Mouse (Mus musculus) hindbrain, postnatal 0 days (tissue): ENCODE results near the gene Esrra. TPM values are rescaled to one million over a fixed set of nuclear protein-coding genes. Genes with fewer than 3 reads are reported as not detected.

ENCODE experiments used
- ATAC-seq: fragments of 200-750 bp; cut with Nextera tagmentation; 2 replicates; pipeline ENCODE4 v1.8.0; 2017; ENCODE audit warnings: mild to moderate bottlenecking, moderate TSS enrichment, moderate library complexity
- DNase-seq: peaks from one replicate; pipeline ENCODE4 v3.0.0-alpha.2; 2015; ENCODE audit warnings: low spot score
- H3K27ac ChIP-seq: fragments of 300-500 bp; sonication (generic); 2 replicates; pipeline ENCODE4 v1.5.1; 2014; ENCODE audit warnings: mild to moderate bottlenecking
- H3K27me3 ChIP-seq: fragments of 300-500 bp; sonication (generic); 2 replicates; pipeline ENCODE4 v1.6.1; 2014; ENCODE audit warnings: low read length, mixed read lengths; ENCODE audit not compliant: insufficient read depth
- H3K36me3 ChIP-seq: fragments of 300-500 bp; sonication (generic); 2 replicates; pipeline ENCODE4 v1.6.1; 2014; ENCODE audit warnings: low read length, mixed read lengths; ENCODE audit not compliant: insufficient read depth
- H3K4me1 ChIP-seq: fragments of 300-500 bp; sonication (generic); 2 replicates; pipeline ENCODE4 v1.6.1; 2014; ENCODE audit warnings: antibody characterized with exemption, low read length, mixed read lengths; ENCODE audit not compliant: insufficient read depth
- H3K4me2 ChIP-seq: fragments of 300-500 bp; sonication (generic); 2 replicates; pipeline ENCODE4 v1.6.1; 2014; ENCODE audit warnings: low read depth, mild to moderate bottlenecking, low read length, moderate library complexity, mixed read lengths
- H3K4me3 ChIP-seq: fragments of 300-500 bp; sonication (generic); 2 replicates; pipeline ENCODE4 v1.5.1; 2014; ENCODE audit warnings: low read length
- H3K9ac ChIP-seq: fragments of 300-500 bp; sonication (generic); replicated peaks from 2 replicates; pipeline ENCODE4 v1.6.1; 2014; ENCODE audit warnings: mild to moderate bottlenecking, low read length, moderate library complexity, mixed read lengths
- H3K9me3 ChIP-seq: fragments of 300-500 bp; sonication (generic); 2 replicates; pipeline ENCODE4 v1.6.1; 2016; ENCODE audit warnings: low read length, mixed read lengths
- CTCF ChIP-seq: IDR thresholded peaks from 2 replicates; pipeline ENCODE4 v1.5.1; 2016; ENCODE audit warnings: antibody characterized with exemption, control low read depth, low read depth
- WGBS: fragments of 180-500 bp; shearing (Covaris S2); extraction: QIAGEN DNeasy Blood & Tissue Kit; methylation state at CpG from one replicate; pipeline ENCODE4 v1.1.7; 2014; 5-methylcytosine and 5-hydroxymethylcytosine counted together
- polyA plus RNA-seq: library from polyadenylated mRNA; unstranded; fragments of >200 nt; fragmentation: Nextera tagmentation; extraction: Ambion mirVana; gene quantifications from 2 replicates; pipeline ENCODE4 v1.2.1, GENCODE M21; 2015
- total RNA-seq: library from RNA; depleted of rRNA; stranded (reverse); fragments of >200 nt; gene quantifications from 2 replicates; pipeline ENCODE4 v1.2.3, GENCODE M21; 2014

Esrra gene
- total and polyA plus RNA-seq, 2 experiments from 2014 or later: 12.3 to 61.6 TPM

DNA sequence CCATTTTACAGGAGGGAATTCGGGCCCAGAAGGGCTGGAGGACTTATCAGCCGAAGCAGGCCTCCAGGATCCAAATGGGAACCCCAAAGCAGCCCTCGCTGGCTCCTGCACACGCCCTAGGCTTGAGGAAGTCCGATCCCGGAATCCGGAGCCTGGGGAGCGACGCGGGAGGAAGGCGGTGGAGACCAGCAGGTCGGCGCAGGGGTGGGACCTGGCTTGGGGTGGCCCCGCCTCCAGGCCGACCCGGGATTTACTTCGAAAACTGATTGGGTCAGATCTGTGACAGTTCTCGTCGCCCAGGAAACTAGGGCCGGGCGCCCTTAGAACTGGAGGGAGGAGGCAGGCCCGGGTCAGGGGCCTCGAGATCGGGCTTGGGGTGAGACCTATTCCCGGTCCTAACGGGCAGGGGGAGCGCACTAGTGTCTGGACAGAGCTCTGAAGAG lies 20.7 kb upstream of the Esrra start, which contains the start of gene Gpr137:
Gene Gpr137, minus strand, starts transcription at position 232 of the 443 bp plus-strand sequence.
- peak; percentile 84 for ATAC-seq

DNA sequence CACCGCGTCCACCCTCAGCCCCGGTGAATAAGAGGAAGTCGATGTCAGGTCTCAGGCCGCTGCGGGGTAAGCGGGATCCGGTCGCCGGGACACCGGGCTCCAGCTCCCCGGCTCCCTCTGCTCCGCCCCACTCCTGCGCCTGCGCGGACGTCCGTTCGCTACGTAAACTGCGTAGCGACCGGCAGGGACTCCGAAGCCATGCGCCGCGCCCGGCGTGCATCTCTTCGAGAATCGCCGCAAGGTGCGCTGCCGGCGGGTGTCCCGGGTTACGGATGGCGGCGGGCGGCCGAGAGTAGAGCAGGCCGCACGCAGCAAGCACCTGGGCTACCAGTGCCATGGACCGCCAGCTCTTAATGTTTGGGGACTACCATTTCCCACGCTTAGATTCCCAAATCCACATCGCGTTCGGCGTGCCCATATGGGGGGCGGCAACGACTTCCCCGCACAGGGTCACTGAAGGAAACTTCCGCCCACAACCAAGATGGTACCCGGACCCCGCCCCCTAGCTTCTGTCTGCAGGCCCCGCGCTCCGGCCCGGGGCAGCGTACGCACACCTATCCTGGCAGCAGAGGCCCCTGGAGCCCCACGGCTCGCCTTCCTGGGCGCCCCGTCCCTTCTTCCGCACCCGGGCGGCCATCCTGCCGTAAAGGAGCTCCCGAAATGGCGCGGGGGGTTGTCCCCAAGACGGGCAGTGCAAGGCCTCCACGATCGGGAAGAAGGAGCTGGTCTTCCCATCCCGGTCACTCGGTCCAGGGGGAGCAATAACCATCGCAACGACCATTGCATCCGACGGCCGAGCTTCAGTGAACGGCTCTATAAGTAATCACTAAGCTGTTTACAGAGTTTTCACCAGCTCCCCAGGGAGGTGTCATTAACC lies 20.0 kb upstream of the Esrra start, which contains the start of gene Bad:
Gene Bad, plus strand, starts transcription at position 490 of the 877 bp plus-strand sequence.
- TF ChIP-seq CTCF: no peak
- Histone ChIP-seq H3K4me1 (peaks cover 24% of the 10 kb centered on the region), H3K9ac (peak within 1 kb of the TSS; percentile 80), H3K4me3 (peak within 1 kb of the TSS; percentile 61), H3K27me3 (no peaks in the 10 kb centered on the region), H3K27ac (peak within 1 kb of the TSS; percentile 91), H3K4me2 (peak within 1 kb of the TSS; percentile 99), H3K9me3 (no peaks in the 10 kb centered on the region), H3K36me3 (no peaks in the 10 kb centered on the region)
- under 1% methylated on average over 81 of the region's 83 CpGs for WGBS
- ATAC-seq: peak; percentile 81
- DNase-seq: peak; percentile 97

More for the DNA sequence above, 20.7 kb upstream of the Esrra start, which contains the start of gene Gpr137:
- peak within 1 kb of the TSS; percentile 61 for H3K4me3 ChIP-seq
- peak within 1 kb of the TSS; percentile 99 for H3K4me2 ChIP-seq
- no peaks in the 10 kb centered on the region for H3K9me3 ChIP-seq
- WGBS: under 1% methylated on average over 27 of the region's 27 CpGs
- no peaks in the 10 kb centered on the region for H3K27me3 ChIP-seq
- peaks cover 24% of the 10 kb centered on the region for H3K4me1 ChIP-seq
- no peaks in the 10 kb centered on the region for H3K36me3 ChIP-seq
- peak within 1 kb of the TSS; percentile 80 for H3K9ac ChIP-seq
- TF ChIP-seq CTCF: no peak
- peak within 1 kb of the TSS; percentile 91 for H3K27ac ChIP-seq
- DNase-seq: peak; percentile 94

DNA sequence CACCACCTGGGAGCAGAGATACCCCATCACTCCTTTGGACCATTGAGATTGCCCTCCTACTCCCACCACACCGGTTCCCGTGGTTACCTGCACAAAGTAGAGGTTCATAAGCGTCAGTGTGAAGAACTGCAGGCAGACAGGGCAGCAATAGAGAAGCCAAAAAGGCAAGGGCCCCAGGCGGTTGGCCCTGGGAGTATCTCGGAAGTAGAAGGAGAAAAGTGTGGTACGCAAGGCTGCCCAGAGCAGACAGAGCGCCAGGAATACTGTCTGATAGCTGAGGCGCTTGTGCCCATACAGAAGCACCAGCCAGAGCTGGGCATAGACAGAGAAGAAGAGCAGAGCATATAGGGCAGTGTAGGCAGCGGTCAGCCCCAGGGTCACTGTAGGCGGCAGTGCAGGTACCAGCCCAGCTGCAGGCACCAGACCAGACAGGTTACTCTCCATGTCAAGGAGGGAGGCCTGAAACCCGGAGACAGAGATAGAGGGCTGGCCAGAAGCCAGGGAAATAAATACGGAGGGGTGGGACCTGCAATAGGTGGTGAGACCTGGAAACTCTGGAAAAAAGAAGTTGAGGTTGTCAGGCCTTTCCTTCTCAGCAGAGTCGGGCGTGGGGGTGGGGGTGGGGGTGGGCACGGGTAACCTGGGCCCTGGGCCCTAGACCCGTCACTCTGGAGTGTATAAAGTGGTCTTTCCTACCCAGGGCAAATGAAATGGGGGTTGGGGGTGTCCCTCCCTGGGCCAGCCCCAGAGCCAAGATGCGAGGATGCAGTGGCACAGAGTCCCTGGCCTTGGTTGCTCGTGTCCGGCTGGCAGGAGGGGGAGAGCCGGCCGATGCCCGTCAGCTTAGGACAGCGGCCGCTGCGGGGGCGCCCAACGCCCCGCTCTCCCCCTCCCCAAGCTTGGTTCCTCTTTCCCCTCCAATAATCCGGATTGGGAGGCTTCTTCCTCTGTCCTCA lies 19.1 kb upstream of the Esrra start:
- Histone ChIP-seq H3K36me3 (no peaks in the 10 kb centered on the region), H3K4me3 (peak overlapping the region; percentile 61), H3K27ac (peak overlapping the region; percentile 91), H3K9ac (peak overlapping the region; percentile 80), H3K4me1 (peaks cover 24% of the 10 kb centered on the region), H3K9me3 (no peaks in the 10 kb centered on the region), H3K27me3 (no peaks in the 10 kb centered on the region), H3K4me2 (peak overlapping the region; percentile 99)
- TF ChIP-seq CTCF: no peak
- 18% methylated on average over 29 of the region's 29 CpGs for WGBS
- DNase-seq (no peak), ATAC-seq (peak; percentile 16; the same call in 1 of the 2 replicates)

DNA sequence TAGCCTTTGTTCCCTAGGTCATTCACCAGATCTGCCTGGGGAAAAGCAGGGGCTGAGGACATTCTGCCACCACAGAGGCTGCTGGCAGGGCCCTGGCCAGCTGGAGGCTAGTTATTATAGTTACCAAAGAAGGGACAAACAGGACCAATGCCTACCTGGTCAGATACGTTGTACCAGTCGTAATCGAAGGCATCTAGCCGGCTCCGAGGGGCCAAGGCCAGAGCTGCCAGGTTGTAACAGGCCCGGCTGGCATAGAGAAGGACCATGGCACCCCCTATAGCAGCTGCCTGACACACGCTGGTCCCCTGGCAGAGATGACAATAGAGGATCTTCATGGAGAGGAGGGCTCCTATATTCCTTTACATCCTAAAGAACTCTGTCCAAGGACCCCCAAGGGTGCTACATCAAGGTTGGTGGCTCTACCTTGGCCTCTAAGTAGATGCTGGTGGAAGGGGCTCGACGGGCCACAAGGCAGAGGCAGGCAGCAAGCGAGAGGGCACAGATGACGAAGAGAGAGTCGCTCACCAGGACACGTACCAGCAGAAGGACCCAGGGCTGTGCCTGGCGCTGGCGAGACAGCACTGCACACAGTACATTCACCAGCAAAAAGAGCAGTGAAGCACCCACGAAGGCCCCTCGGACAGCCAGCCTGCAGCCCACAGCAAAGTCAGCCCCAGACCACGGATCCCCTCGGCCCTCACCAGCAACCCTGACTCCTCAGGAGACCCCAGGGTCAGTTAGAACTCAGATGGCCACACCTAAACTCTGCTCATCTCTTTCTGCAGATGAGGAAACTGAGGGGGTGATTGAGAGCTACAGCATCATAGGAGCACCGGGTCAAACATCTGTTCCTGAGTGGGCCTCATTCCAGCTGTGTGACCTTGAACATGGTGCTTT lies 17.7 kb upstream of the Esrra start:
- H3K9ac ChIP-seq: 0 out of 2 replicates have a peak overlapping the region, but pooled peaks have one; percentile 6
- ATAC-seq: no peak
- peak overlapping the region; percentile 99 for H3K4me2 ChIP-seq
- H3K27ac ChIP-seq: no peak overlapping the region
- H3K9me3 ChIP-seq: no peaks in the 10 kb centered on the region
- no peak for DNase-seq
- no peaks in the 10 kb centered on the region for H3K36me3 ChIP-seq
- no peaks in the 10 kb centered on the region for H3K27me3 ChIP-seq
- TF ChIP-seq CTCF: no peak
- H3K4me1 ChIP-seq: peaks cover 24% of the 10 kb centered on the region
- H3K4me3 ChIP-seq: no peak overlapping the region
- WGBS: 90% methylated on average over 20 of the region's 20 CpGs

DNA sequence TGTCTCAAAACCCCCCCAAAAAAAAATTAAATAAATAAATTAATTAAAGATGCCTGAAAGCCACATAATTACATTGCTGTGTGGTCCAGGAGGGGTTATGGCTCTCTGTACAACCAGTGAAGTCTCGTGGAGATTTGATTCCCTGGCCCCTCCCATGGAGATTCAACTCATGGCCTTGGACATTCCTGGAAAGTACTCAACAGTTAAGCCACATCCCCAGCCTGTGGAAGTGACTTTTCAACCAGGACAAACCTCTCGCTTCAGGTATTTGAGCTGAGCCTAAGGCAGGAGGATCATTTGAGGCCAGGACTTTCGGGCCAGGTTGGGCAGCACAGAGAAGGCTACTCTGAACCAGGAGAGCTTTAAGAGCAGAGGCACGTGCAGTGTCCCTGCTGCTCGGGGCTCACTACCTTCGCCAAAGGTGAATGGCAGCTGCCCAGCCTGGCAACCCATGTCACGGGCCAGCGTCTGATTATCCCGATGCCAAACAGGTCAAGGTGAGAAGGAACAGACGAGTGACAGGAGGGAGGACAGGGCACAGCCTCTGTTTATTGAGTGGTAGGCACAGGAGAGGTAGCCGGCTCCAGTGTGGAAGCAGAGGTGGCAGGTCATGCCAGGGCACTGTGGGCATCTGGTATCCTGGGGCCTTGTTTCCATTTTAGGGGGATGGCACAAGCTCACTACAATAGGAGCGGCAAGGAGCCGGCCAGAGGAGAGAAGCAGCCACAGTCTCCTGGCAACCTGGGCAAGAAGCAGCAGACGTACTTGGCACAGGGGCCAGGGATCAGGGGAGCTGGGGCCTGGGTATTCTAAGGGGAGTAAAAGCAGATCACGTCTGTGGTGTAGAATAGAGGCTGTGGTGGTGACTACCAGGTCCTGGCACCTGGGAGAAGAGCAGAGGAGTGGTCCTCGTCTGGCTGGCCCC lies 16.2 kb upstream of the Esrra start:
- Histone ChIP-seq H3K27ac (no peak overlapping the region), H3K4me2 (no peak overlapping the region), H3K9ac (no peak overlapping the region), H3K4me1 (peaks cover 29% of the 10 kb centered on the region), H3K4me3 (no peak overlapping the region), H3K27me3 (peaks cover 2% of the 10 kb centered on the region), H3K9me3 (no peaks in the 10 kb centered on the region), H3K36me3 (no peaks in the 10 kb centered on the region)
- 64% methylated on average over 16 of the region's 16 CpGs for WGBS
- no peak for DNase-seq
- ATAC-seq: no peak
- no peak for TF ChIP-seq CTCF
